Mouse (Mus musculus): ENCODE data around the gene Fto.

Gene Fto

DNA sequence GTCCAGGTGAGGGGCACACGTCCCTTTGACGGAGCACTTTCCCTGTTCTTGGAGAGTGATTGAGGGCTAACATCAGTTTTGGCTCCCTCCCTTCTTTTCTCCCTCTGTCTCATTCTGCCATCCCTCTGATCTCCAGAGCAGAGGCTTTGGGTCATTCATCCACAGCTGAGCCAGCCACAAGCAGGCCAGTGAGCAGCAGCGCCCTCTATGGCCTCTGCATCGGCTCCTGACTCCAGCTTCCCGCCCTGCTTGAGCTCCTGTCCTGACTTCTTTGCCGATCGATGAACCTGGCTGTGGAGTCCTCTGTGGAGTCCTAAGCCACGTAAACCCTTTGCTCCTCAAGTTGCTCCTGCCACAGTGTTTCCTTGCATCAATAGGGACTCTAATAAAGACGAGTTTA is 10.9 kb downstream of the Fto start:
- no peak for DNase-seq (ENCODE audit: low spot score in 2 of 2)

DNA sequence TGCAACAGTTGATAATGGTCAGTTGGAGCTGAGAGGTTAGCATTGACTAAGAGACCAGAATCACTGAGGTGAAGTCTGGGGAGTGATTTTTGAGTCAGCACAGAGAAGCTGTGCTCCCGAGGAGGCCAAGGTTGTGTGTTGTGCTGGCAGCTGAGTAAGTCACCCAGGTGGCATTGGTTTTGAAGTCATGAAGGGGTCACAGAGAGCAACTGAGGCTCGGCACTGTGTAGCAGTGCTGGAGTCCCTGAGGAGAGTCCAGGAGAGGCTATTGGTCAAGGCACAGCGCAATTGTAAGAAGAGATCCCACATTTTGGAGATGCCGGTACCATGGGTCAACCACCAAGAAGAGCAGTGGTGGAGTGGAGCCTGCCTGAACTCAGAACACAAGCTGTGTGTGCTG is 11.6 kb downstream of the Fto start:
- no peak for DNase-seq (ENCODE audit: low spot score in 2 of 2)

DNA sequence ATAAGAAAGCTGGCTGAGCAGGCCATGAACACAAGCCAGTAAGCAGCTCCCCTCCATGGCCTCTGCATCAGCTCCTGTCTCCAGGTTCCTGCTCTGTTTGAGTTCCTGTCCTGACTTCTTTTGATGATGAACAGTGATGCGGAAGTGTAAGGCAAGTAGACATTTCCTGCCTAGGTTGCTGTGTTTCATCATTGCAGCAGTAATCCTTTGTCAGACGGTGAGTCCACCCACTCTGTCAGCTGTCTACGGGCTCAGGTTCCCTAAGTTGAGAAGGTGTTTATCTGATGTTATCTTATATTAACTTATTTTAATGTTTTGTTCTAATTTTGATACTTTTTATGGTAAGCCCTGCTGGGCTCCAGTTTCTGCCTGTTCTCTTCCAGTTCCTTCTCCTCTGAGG is 12.7 kb downstream of the Fto start:
- no peak for DNase-seq (ENCODE audit: low spot score in 2 of 2)

DNA sequence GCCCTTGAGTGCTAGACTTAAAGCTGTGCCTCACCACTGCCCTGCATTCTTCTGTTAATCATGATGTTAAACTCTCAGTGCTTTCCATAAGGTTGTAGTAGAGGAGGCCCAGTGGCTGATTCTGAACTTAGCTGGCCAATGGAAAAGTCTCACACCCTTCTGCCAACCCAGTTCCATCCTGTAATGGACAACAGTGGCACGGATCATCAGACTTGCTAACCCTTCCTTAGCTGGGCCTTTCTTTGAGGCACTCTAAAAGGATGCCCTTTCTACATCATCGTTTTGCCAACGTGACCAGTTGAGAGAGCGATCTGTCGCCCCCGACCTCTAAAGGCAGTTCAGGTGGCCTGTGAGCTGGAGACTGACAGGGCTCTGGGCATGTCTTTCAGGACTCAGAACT is 13.6 kb downstream of the Fto start:
- no peak for DNase-seq (ENCODE audit: low spot score in 2 of 2)

DNA sequence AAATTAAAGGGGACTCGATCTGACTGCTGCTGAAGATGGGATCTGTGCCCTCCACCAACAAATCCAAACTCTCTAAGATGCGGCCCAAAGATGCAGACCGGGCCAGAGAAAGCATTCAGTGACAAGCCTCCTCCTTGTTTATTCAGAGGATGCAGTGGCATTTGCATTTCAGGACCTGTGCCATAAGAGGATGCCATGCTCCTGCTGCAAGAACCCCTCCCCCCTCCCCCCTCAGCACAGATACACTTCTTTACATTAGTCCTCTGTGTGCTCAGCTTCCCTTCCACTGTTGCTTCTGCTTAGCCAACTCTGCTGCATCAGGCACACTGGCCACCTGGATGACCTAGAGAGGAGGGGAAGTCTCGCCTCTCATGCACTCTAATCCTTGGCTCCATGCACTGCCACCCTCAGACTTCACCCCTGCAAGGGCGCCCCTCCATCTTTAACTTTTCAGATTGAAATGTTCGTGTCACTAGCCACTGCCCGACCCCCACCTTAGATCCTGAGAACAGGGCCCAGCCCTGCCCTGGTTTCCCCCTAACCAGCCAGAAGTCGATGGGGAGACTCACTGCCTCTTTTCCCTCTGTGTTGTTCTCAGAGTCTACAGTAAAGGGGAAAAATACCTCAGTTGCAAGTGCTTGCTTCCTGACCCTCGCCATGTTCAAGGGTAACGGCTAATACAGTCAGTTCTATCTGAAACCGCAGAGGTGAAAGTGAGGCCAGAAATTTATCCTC is 14.3 kb downstream of the Fto start:
- DNase-seq (ENCODE audit: low spot score in 2 of 2): no peak

DNA sequence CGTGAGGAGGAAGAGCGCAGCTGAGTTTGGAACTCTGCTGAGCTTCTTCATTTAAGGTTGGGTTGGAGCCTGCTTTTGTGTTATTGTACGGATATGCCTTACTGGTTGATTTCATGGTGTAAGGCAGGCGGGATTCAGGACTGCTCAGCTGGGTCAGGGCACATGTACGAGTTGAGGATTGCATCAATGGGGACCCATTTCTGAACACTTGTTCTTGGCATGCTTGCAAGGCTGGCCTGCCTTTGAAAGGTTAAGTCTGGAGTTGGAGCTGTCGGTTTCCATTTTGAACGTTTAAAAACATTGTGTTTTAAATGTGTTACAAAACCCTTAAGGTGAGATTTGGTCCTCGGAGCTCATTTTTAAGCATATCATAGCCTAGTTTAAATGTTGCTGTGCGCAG is 15.7 kb downstream of the Fto start:
- no peak for DNase-seq (ENCODE audit: low spot score in 2 of 2)

DNA sequence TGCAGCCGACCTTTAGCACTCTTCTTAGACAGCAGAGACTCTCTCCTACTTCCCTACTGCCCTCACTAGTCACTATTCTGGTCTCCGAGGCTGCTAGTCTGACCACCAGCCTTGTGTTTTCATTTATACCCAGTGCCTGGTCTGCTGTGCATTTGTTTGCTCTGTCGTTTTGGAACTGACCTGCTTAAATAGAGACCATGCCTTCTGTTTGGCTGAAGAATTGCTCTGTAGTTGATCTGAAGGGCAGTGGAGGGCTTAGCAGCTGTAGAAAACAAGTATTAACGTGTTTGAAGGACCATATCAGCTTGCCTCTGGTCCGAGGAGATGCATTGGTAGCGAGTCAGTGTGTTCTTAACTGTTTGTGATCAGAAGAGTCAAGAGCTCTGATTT is 16.1 kb downstream of the Fto start:
- DNase-seq (ENCODE audit: low spot score in 2 of 2): no peak

DNA sequence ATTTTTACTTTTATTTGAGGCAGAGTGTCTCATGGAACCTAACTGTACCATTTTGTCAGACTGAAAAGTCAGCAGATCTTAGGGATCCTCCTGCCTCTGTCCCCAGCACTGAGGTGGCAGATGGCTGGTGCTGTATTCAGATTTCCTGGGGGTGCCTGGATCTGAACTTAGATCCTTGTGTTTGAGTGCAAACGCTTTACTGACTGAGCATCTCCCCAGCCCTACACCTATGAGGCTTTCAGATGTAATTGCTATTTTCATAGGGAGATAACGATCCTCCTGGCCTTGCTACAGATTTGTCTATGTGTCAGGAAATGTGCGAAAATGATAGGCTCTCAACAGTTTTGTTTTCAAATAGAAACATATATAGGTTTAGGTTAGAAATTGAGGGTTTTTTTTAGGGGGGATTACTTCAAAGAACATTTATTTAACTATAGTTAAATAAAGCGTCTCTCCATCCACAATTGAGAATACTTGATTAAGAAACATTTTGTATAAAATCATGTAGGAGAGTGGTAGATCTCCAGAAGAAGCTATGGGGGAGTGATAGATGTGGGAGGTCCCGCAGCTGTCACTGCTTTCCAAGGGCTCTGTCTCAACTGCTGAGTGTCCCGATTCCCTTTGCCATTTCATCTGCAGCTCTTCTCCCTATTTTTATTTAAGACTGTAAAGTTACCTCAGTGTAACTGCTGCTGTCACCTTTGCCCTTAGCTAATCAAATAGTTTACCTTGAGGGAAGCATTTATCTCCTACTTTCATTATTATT is 25.2 kb downstream of the Fto start:
- no peak for DNase-seq (ENCODE audit: low spot score in 2 of 2)

DNA sequence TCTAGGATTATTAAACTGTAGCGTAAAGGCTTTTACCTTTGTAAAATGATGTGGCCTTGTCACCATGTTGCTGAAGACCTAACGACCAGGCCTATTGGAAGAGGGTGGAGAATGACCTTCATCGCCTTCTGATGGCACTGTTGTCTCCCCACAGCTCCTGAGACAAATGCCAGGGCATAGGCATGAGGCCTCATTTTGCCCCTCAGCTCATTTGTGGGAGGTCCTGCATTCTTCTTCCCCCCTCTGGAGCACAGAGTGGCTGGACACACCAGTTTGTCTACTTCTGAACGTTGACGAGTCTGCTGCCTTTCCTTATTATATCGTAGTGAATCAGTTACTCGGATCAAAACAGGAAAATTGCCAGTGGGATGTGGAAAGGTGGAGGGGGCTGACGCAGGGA is 26.3 kb downstream of the Fto start:
- no peak for DNase-seq (ENCODE audit: low spot score in 2 of 2)

DNA sequence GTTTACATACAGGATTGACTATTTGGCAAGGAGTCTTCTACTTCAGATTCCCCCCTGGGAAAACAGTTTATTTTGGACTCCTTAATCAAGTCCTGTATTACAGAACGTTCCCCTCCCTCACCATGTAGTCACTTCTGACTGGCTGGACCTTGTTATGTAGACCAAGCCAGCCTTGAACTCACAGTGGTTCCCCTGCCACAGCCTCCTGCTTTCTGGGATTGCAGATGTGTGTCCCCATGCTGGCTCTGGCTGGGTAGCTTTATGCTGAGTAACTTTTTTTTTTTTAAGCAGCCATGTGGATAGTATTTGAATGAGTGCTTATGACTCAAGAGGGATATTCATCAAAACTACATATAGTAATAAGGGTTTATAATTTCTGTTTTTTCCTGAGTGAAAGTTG is 27.4 kb downstream of the Fto start:
- no peak for DNase-seq (ENCODE audit: low spot score in 2 of 2)

DNA sequence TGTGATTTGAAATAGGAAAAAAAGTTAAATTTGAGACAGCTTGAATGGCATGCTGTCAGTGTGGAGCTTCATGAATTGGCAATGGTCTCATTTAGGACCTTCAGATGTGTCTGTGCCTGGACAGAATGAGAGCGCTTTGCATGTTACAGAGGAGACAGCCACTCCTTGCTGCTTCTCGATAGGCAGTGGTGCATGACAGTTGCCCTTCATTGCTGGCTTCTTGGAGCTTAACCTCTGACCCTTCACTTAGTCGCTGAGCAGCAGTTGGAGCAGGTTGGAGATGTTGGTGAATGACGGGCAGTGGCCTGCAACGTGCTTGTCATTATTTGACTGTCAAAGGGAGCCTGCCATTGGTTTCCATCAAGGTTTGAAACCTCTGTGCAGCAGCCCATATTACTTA is 28.9 kb downstream of the Fto start:
- no peak for DNase-seq (ENCODE audit: low spot score in 2 of 2)

DNA sequence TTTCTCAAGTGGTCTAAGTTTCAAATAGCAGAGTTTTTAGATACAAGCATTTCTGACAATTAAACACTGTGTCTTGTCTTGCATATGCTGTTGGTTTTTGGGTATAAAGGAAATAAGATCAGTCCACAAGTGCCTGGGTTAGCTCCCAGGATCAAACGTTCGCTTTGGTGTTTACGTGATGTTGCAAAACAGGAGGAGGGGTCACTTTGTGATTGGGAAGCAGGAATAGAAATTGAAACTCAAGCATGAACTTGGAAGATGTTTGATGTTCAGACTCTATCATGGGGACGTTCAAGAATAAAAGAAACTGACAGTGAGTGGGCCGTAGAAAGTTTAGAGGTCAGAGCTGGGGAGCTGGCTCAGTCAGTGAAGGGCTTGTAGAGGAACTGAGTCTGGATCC is 29.5 kb downstream of the Fto start:
- no peak for DNase-seq (ENCODE audit: low spot score in 2 of 2)

DNA sequence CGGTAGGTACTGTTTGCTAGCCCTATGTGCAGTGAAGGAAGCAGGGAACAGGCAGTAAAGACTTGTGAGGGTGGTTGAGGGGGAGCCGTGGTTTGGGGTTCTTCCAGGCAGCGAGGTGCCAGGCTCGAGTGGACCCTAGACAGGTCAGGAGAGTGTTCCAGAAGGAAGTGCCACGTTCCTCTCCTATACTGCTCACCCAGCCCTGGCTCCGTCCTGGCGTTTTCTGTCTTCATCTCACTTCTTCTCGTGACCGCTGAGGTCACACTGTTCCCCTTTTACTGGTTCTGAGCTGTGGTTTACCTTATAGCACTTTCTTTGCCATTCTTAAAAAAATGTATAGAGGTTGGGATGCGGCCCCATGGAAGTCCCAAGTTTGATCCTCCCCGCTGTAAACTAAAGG is 31.3 kb downstream of the Fto start:
- no peak for DNase-seq (ENCODE audit: low spot score in 2 of 2)

DNA sequence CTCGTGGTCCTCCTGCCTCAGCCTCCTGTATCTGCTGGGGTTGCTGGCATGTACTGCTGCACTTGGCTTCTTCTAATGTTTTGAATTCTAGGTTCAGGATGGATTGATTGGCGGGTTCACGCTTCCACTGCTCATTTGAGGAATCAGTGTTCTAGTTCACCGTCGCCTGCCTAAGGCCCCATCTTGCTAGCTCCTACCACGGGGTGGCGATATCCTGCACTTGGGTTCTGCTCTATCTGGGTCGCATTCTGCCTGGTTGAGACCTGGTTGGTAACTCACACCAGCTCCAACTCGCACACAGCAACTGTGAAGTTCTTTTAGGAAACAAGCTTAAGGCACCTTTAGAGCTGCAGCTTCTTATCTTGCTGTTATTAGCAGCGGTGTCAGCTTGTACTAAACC is 33.8 kb downstream of the Fto start:
- DNase-seq (ENCODE audit: low spot score in 2 of 2): no peak

DNA sequence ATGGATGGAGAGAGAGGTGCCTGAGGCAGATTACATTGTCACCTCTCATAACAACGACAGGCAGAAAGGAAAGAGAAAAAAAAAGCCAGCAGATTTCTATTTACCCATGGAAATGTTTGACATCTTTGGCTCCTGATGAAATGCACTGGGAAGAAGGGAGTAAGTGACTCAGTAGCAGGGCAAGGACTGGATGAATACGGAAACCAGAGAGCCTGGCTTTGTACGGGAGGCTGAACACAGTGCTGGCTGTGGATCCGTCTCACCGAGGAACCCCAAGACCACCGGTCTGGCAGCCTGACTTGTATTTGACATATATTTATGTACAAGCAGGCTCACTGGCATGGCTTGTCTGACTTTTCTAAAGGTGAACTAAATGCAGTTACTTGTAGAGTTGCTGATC is 34.3 kb downstream of the Fto start:
- no peak for DNase-seq (ENCODE audit: low spot score in 2 of 2)

DNA sequence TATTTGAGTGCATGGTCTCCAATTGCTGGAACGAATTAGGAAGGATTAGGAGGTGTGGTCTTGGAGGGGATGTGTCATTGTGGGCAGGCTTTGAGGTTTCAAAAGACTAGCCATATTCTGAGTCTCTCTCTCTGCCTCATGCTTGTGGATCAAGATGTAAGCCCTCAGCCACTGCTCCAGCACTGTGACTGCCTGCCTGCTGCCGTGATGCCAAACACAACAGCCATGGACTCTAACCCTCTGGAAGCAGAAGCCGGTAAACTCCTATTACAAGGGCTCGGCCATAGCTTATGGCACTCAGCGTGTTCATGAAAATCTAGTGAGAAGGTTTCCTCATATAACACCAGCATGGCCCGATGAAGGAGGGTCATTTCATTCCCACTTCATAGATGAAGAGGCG is 36.5 kb downstream of the Fto start:
- no peak for DNase-seq (ENCODE audit: low spot score in 2 of 2)

DNA sequence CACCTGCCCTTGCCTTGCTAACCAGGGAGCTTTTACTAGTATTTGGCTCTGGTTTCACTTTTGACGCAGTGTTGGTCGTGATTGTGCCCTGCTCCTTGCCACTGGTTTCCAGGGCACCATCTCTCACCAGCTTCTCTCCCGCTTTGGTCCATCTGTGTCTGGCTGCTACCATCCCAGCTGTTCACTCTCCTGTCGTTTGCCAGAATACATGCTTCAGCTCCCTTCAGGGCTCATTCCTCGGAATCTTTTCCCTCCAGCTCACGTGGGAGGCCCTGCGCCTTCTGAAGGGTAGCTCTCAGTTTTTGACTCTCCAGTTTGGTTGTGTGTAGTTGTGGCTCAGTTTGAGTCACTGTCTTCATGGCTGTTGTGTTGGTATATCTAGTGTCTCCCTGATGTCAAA is 37.3 kb downstream of the Fto start:
- DNase-seq (ENCODE audit: low spot score in 2 of 2): no peak

DNA sequence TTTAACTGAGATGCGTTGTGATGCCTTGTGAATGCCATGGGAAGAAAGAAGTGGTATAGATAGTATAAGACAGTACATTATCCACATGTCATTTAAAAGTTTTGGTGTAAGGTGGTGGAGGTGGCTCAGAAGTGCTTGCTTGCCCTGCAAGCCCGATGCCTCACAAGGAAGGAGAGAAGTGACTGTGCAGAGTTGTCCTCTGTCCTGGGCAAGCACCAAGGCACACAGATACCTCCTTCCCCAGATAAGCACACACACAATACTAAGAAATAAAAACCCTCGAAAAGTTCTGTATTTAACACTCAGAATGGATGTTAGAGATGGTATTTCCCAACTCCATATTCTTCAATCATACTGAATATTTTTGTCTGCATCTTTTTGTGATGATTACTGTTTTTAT is 39.3 kb downstream of the Fto start:
- DNase-seq (ENCODE audit: low spot score in 2 of 2): no peak

DNA sequence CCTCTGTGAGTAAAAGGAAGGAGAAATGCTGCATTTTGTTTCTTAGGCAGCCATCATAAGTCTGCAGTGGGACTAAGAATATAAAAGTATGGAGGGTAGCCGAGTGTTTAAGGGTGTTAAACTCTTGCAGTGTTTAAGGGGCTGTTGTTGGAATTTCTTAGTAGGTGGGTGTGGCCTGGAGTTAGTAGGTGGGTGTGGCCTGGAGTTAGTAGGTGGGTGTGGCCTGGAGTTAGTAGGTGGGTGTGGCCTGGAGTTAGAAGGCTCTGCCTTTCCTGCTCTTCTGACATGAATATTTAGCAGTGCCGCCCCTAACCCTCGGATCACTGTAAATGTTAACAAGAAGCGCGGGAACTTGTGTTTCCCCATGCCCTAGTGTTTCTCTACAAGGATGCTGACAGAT is 39.7 kb downstream of the Fto start:
- DNase-seq (ENCODE audit: low spot score in 2 of 2): no peak

DNA sequence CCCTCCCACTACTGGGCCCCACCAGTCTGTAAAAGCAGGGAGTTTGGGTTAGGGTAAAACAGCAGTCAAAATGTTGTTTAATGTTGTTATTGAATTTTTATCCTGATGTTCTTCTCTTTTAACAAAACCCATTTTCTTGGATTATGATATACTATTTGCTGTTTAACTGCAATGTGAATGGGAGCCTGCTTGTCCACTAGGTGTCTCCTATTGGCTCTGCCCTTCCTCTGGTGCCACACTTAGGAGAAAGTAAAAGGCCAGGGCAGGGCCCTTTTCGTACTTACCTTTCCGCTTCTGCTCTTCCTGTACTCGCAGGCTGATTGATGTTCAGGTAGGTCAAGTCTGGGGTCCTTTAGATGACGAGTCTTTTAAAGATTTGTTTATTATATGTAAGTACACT is 40.6 kb downstream of the Fto start:
- no peak for DNase-seq (ENCODE audit: low spot score in 2 of 2)

DNA sequence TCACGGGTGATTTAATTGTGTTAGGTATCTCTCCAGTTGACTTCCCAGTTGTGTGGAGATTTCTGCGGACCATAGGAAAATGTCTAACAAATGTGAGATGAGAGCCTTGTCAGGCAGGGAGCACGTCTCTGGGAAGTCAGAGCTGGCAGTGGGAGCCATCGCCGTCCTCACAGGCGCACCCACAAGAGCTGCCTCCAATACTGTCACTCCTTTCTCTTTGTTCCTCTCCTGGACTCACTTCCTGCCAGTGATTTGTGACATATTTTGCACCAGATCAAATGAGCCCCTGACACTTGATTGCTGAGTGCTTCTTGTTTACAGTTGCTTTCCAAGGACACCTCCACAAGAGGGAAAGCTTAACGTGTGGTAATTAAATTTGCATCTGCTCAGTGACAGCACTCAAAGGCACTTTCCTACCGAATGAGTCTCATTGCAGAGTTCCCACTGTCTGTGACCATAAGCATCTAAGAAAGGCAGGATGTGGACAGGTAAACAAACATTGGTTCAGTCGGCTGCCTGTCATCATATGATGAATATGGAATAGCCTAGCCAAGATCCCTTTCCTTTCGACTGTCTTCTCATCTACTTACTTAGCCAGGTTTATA is 42.1 kb downstream of the Fto start:
- no peak for DNase-seq (ENCODE audit: low spot score in 2 of 2)

DNA sequence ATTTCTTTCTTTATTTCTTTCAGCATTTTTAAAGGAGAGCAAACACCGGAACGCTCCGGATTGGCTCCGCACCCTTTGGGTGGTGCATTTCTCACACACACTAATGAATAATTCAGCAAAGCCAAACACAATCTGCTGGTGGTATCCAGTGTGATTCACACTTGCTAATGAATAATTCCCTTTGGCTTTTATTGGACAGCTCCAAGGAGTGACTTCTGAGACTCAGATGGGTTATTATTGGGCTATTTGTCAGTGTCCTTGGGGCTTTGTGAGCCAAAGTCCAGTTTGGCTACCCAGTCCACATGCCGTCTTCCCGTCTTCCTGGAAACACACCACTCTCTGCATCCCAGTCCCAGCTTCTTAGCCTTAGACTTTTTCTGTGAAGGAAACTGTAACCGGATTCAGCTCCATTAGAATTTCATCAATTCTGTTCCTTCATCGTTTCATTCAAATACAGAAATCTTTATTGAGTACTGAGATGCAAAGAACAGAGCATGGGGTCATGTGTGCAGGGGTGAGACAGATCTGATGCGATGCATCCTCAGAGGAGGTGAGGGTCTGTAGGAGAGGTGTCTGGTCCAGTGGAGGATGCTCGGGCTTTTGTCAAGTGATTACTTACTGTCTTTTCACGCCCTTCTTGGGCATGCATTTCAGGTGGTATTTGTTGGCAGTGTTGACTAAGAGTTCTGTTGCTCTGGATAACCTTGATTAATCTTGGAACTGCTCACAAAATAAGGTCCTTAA is 42.8 kb downstream of the Fto start:
- no peak for DNase-seq (ENCODE audit: low spot score in 2 of 2)
